Mouse (Mus musculus): ENCODE data around the gene Sobp.

DNA sequence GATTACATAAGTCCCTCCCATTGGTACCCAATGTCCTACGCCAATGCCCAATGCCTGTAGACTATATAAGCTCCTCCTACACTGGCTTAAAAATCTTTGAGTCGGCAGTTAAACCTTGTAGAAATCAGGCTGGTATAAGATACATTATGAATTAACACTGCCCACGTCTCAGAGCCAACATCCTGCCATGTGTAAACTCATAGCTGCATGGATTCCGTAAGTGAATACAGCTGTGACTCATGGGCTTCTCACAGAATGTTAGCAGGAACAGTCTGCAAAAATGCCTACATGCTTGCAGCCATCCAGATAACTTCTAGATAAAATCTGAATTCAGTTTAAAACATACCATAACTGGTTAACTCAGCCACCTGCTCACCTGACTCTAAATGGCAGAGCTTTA, 50.2 kb downstream of the Sobp start:
- TF ChIP-seq POLR2A (IDR thresholded peaks at IDR 0.05; ENCODE audit: control insufficient read depth, low read depth, low read length) (no peak), CTCF (IDR thresholded peaks at IDR 0.05; ENCODE audit: control insufficient read depth, insufficient read depth, insufficient replicate concordance, low read depth, low read length) (no peak)

Data from testis, adult 2 months (tissue).